Comparison of ENCODE assay signal across 9 mouse cellular contexts in the genomic region with DNA sequence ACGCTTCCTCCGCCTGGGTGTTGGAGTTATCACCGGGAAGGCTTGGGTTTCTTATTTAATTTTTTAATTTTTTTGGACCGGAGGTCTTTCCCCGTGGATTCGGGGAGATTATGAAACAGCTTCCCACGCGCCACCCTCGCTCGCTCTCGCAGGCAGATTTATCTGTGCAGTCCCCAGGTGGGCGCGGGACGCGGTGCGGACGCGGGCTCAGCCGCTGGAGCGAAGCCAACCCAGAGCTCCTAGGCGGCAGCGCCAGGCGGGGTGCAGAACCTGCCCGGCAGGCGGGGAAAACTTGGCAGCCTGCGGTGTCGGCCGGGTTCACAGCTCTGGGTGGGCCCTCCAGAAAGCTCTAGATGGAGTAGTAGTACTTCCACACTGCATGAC. TPM values are rescaled to one million over a fixed set of nuclear protein-coding genes. Genes with fewer than 3 reads are reported as not detected.
A peak's percentile ranks its signal among the peaks of the same experiment; 100 is the strongest.
DNase-seq lines count a peak whose midpoint lies in the region; ATAC-seq and TF ChIP-seq lines count a peak whose summit lies in the region.
"Had no signal": no experiment of that assay in that cellular context is flagged by ENCODE, and none has a peak within 500 bp of the region (broad histone marks: within the 10 kb centered on the region; RNA-seq: fewer than 3 reads in every experiment).

No protein-coding gene starts in this region.

- H3K27ac ChIP-seq in thymus, adult 2 months (ENCODE audit: control insufficient read depth, insufficient read depth, low read length) = no peak overlapping the region
- no peak overlapping the region for H3K27ac ChIP-seq in forebrain, embryonic 13.5 days
- peak overlapping the region; percentile 68; the same call in 1 of the 2 replicates for H3K27ac ChIP-seq in liver, embryonic 15.5 days (replicated peaks)
- peak overlapping the region; percentile 49; the same call in 1 of the 2 replicates for H3K27ac ChIP-seq in neural tube, embryonic 14.5 days (ENCODE audit: low read depth, low read length)

- H3K9me3 ChIP-seq in forebrain, embryonic 13.5 days (replicated peaks) = no peaks in the 10 kb centered on the region
- H3K9me3 ChIP-seq in liver, embryonic 15.5 days (replicated peaks) = no peaks in the 10 kb centered on the region
- H3K9me3 ChIP-seq in neural tube, embryonic 14.5 days (ENCODE audit: control insufficient read depth, low read length) = no peaks in the 10 kb centered on the region

- intact Hi-C loops in heart, postnatal 10 days (cut with DNase I) = loop anchor here (2.0 to 10.0 kb wide), 5 partner anchors 136 to 458 kb away; no protein-coding TSS in a partner anchor

- peak overlapping the region; percentile 12 for H3K4me3 ChIP-seq in thymus, adult 2 months (ENCODE audit: control insufficient read depth, insufficient read depth, low read length)
- H3K4me3 ChIP-seq in forebrain, embryonic 13.5 days = peak overlapping the region; percentile 72
- peak overlapping the region; percentile 60 for H3K4me3 ChIP-seq in liver, embryonic 15.5 days (replicated peaks)
- H3K4me3 ChIP-seq in neural tube, embryonic 14.5 days (ENCODE audit: low read depth, low read length) = peak overlapping the region; percentile 49

- H3K36me3 ChIP-seq in thymus, adult 2 months (ENCODE audit: control insufficient read depth, insufficient read depth, low read length) = no peaks in the 10 kb centered on the region
- H3K36me3 ChIP-seq in forebrain, embryonic 13.5 days (ENCODE audit: poor library complexity, severe bottlenecking) = no peaks in the 10 kb centered on the region
- H3K36me3 ChIP-seq in liver, embryonic 15.5 days (replicated peaks) = no peaks in the 10 kb centered on the region
- H3K36me3 ChIP-seq in neural tube, embryonic 14.5 days (ENCODE audit: control insufficient read depth, insufficient read depth, low read length) = no peaks in the 10 kb centered on the region
- H3K36me3 ChIP-seq: G1E had no signal

- TF ChIP-seq POLR2A in thymus, adult 2 months (IDR thresholded peaks at IDR 0.05; ENCODE audit: control insufficient read depth, extremely low read depth, insufficient read depth, low read length, poor library complexity) = no peak

- H3K4me1 ChIP-seq in thymus, adult 2 months (replicated peaks; ENCODE audit: control insufficient read depth, insufficient read depth, low read length) = no peaks in the 10 kb centered on the region
- H3K4me1 ChIP-seq in forebrain, embryonic 13.5 days = peaks cover 37% of the 10 kb centered on the region
- no peaks in the 10 kb centered on the region for H3K4me1 ChIP-seq in liver, embryonic 15.5 days (replicated peaks)
- H3K4me1 ChIP-seq in neural tube, embryonic 14.5 days (ENCODE audit: control insufficient read depth, insufficient read depth, low read length) = 0 out of 2 replicates have a peak, but pooled peaks cover 4% of the 10 kb centered on the region

- peak overlapping the region; percentile 99 for H3K4me2 ChIP-seq in forebrain, embryonic 13.5 days
- H3K4me2 ChIP-seq in liver, embryonic 15.5 days = peak overlapping the region; percentile 59
- peak overlapping the region; percentile 76 for H3K4me2 ChIP-seq in neural tube, embryonic 14.5 days (ENCODE audit: low read depth, low read length)

- peak overlapping the region; percentile 78 for H3K9ac ChIP-seq in forebrain, embryonic 13.5 days
- H3K9ac ChIP-seq in liver, embryonic 15.5 days = peak overlapping the region; percentile 32; the same call in 1 of the 2 replicates
- H3K9ac ChIP-seq in neural tube, embryonic 14.5 days (replicated peaks; ENCODE audit: low read depth, low read length) = peak overlapping the region; percentile 68

- WGBS in thymus, adult 2 months = under 1% methylated on average over 28 of the region's 28 CpGs
- under 1% methylated on average over 28 of the region's 28 CpGs for WGBS in forebrain, embryonic 13.5 days
- WGBS in liver, embryonic 15.5 days (ENCODE audit: insufficient replicate concordance) = under 1% methylated on average over 28 of the region's 28 CpGs
- under 1% methylated on average over 28 of the region's 28 CpGs for WGBS in neural tube, embryonic 14.5 days

- TF ChIP-seq CTCF in thymus, adult 2 months (IDR thresholded peaks at IDR 0.05; ENCODE audit: borderline replicate concordance, control insufficient read depth, extremely low read depth, insufficient read depth, low read length, poor library complexity) = no peak

- no peak for DNase-seq in thymus, adult 2 months
- DNase-seq in thymus, adult 18-20 months = no peak
- peak; percentile 64 for DNase-seq in heart, postnatal 10 days
- peak; percentile 54 to 78 for DNase-seq in kidney, postnatal 36 days
- DNase-seq in urinary bladder, postnatal 10 days (ENCODE audit: low spot score) = peak; percentile 24

- H3K27me3 ChIP-seq in thymus, adult 2 months (ENCODE audit: control insufficient read depth, insufficient read depth, low read length) = peaks cover 3% of the 10 kb centered on the region; the same call in 1 of the 2 replicates
- peaks cover 28% of the 10 kb centered on the region for H3K27me3 ChIP-seq in forebrain, embryonic 13.5 days
- peaks cover 31% of the 10 kb centered on the region for H3K27me3 ChIP-seq in liver, embryonic 15.5 days
- peaks cover 3% of the 10 kb centered on the region; the same call in 1 of the 2 replicates for H3K27me3 ChIP-seq in neural tube, embryonic 14.5 days (ENCODE audit: control insufficient read depth, insufficient read depth, low read length)

- ATAC-seq in forebrain, embryonic 13.5 days = peak; percentile 55
- no peak for ATAC-seq in liver, embryonic 15.5 days (ENCODE audit: insufficient read depth)
- ATAC-seq in neural tube, embryonic 14.5 days (ENCODE audit: low read depth) = peak; percentile 53

RNA-seq across cellular contexts. Expression of a gene that starts 0.9 kb away (rescaled TPM):
- 9.0 and 13.4 TPM in 2 replicates for polyA plus RNA-seq in thymus, adult 2 months (2012; rRNA removed)
- polyA plus RNA-seq in forebrain, embryonic 13.5 days (2015; fragmentation: Nextera tagmentation; extraction: Ambion mirVana) = 19.6 and 26.6 TPM in 2 replicates
- 100 to 1,000 TPM; 123 to 129 TPM for total RNA-seq in heart, postnatal 10 days (2021)
- polyA plus RNA-seq in liver, embryonic 15.5 days (2015; fragmentation: Nextera tagmentation; extraction: Ambion mirVana) = 6.2 and 7.2 TPM in 2 replicates
- polyA plus RNA-seq in neural tube, embryonic 14.5 days (2014; fragmentation: Nextera tagmentation; extraction: Ambion mirVana) = 39.4 and 40.4 TPM in 2 replicates
- polyA plus RNA-seq: G1E had no signal

Comparison
In these comparisons a context has a peak if more than half of its experiments do, and no peak if none do; other contexts are left out.
1. DNase-seq: peak in heart, postnatal 10 days (2 of 2), kidney, postnatal 36 days (2 of 2) and urinary bladder, postnatal 10 days (single experiment); none in thymus, adult 2 months (single experiment) and thymus, adult 18-20 months (0 of 2).
2. H3K27ac ChIP-seq: peak in liver, embryonic 15.5 days (single experiment) and neural tube, embryonic 14.5 days (single experiment); none in thymus, adult 2 months (single experiment) and forebrain, embryonic 13.5 days (single experiment).
3. H3K4me3 ChIP-seq: peak in every context shown above with its lines; median percentile 72 in forebrain, embryonic 13.5 days; 60 in liver, embryonic 15.5 days; 49 in neural tube, embryonic 14.5 days; 12 in thymus, adult 2 months.
4. Peak in every context shown above with its lines, with median percentiles within 50 percentile points of each other: H3K4me2 ChIP-seq and H3K9ac ChIP-seq.